Mouse (Mus musculus) liver, postnatal 0 days (tissue): ENCODE measurements around the gene Gldc. TPM values are rescaled to one million over a fixed set of nuclear protein-coding genes. Genes with fewer than 3 reads are reported as not detected.

Experiments
- ATAC-seq: fragments of 200-750 bp; cut with Nextera tagmentation; 2 replicates; pipeline ENCODE4 v1.8.0; 2017; ENCODE audit warnings: mild to moderate bottlenecking, moderate library complexity
- DNase-seq: peaks from one replicate; pipeline ENCODE4 v3.0.0-alpha.2; 2016
- H3K27ac ChIP-seq: fragments of 300-500 bp; sonication (generic); 2 replicates; pipeline ENCODE4 v1.5.1; 2014; ENCODE audit warnings: antibody characterized with exemption, moderate library complexity, mild to moderate bottlenecking, low read depth
- H3K27me3 ChIP-seq: fragments of 300-500 bp; sonication (generic); 2 replicates; pipeline ENCODE4 v1.6.1; 2014; ENCODE audit warnings: low read length, control low read depth, mixed read lengths; ENCODE audit not compliant: insufficient read depth
- H3K36me3 ChIP-seq: fragments of 300-500 bp; sonication (generic); replicated peaks from 2 replicates; pipeline ENCODE4 v1.6.1; 2014; ENCODE audit warnings: mild to moderate bottlenecking, control low read depth, low read length, moderate library complexity, mixed read lengths; ENCODE audit not compliant: insufficient read depth
- H3K4me1 ChIP-seq: fragments of 300-500 bp; sonication (generic); 2 replicates; pipeline ENCODE4 v1.6.1; 2014; ENCODE audit warnings: antibody characterized with exemption, mild to moderate bottlenecking, control low read depth; ENCODE audit not compliant: insufficient read depth
- H3K4me2 ChIP-seq: fragments of 300-500 bp; sonication (generic); 2 replicates; pipeline ENCODE4 v1.6.1; 2014; ENCODE audit warnings: low read depth, mild to moderate bottlenecking, low read length, moderate library complexity, mixed read lengths
- H3K4me3 ChIP-seq: fragments of 300-500 bp; sonication (generic); 2 replicates; pipeline ENCODE4 v1.5.1; 2014; ENCODE audit warnings: low read depth, low read length
- H3K9ac ChIP-seq: fragments of 300-500 bp; sonication (generic); replicated peaks from 2 replicates; pipeline ENCODE4 v1.6.1; 2014; ENCODE audit warnings: mild to moderate bottlenecking, moderate library complexity
- H3K9me3 ChIP-seq: fragments of 300-500 bp; sonication (generic); 2 replicates; pipeline ENCODE4 v1.6.1; 2016; ENCODE audit warnings: mild to moderate bottlenecking, control low read depth, low read length, mixed read lengths
- CTCF ChIP-seq: sonication (generic); IDR thresholded peaks from 2 replicates; pipeline ENCODE4 v1.5.1; 2016; ENCODE audit warnings: antibody characterized with exemption, low read depth
- EP300 ChIP-seq: IDR thresholded peaks from 2 replicates; pipeline ENCODE4 v1.6.1; 2016; ENCODE audit warnings: antibody characterized with exemption, low read depth, mild to moderate bottlenecking
- WGBS: fragments of 180-500 bp; shearing (Covaris S2); extraction: QIAGEN DNeasy Blood & Tissue Kit; methylation state at CpG from one replicate; pipeline ENCODE4 v1.1.7; 2014; ENCODE audit not compliant: insufficient replicate concordance; 5-methylcytosine and 5-hydroxymethylcytosine counted together
- polyA plus RNA-seq: library from polyadenylated mRNA; unstranded; fragments of >200 nt; fragmentation: Nextera tagmentation; extraction: Ambion mirVana; gene quantifications from 2 replicates; pipeline ENCODE4 v1.2.1, GENCODE M21; 2015

Gldc gene
- polyA plus RNA-seq, 1 experiment from 2014 or later = 33.2 TPM

DNA sequence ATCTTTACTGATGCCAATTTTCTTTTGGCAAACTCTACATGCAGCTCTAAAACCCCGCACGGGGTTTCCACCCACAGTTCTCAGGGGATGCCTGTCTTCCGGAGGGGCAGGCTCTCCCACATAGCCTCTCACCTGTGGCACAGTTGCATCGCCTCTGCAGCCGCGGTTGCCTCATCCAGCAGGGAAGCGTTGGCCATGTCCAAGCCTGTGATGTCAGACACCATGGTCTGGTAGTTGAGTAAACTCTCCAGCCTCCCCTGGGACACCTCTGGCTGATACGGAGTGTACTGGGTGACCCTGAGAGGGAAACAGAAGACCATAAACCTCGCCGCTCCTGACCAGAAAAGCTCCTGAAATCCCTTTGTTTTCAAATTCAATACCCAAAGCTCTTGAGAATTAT is 23.9 kb downstream of the Gldc start:
- Histone ChIP-seq H3K27ac (peak overlapping the region; percentile 66), H3K9ac (no peak overlapping the region), H3K4me3 (no peak overlapping the region), H3K27me3 (no peaks in the 10 kb centered on the region), H3K4me1 (0 out of 2 replicates have a peak, but pooled peaks cover 5% of the 10 kb centered on the region), H3K9me3 (no peaks in the 10 kb centered on the region), H3K4me2 (no peak overlapping the region), H3K36me3 (peaks cover 2% of the 10 kb centered on the region; the same call in 1 of the 2 replicates)
- ATAC-seq (peak; percentile 91), DNase-seq (peak; percentile 58)
- TF ChIP-seq EP300 (no peak), CTCF (no peak)
- WGBS = 67% methylated on average over 10 of the region's 10 CpGs

DNA sequence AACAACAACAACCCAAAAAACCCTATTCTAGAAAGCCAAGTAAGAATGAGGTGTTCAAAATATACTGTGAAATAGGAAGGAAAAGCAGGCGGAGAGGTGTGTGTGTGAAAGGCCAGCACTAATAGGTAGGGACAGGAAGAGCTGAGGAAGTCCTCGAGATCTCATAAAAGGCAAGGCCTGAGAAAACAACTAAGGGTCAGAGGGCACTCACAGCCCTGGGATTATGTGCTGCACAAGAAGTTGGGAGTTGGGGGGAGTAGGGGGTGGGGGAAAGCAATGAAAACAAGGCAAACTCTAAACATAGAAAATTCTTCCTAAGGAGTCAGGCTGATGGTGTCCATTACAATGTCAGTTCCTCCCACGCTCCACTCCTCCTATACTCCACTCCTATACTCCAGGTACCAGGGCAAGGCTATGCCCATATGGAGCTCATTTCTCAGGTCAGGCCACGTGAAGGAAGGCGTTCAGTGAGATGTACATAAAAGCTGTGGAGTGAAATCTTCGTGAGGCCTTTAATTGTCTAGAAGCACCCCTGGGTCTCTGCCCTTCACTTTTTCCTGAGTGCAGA is 25.9 kb downstream of the Gldc start:
- H3K4me1 ChIP-seq = 0 out of 2 replicates have a peak, but pooled peaks cover 5% of the 10 kb centered on the region
- 66% methylated on average over 6 of the region's 6 CpGs for WGBS
- TF ChIP-seq CTCF = no peak
- no peak for TF ChIP-seq EP300
- DNase-seq = no peak
- no peaks in the 10 kb centered on the region for H3K9me3 ChIP-seq
- H3K4me3 ChIP-seq = no peak overlapping the region
- H3K4me2 ChIP-seq = no peak overlapping the region
- no peak overlapping the region for H3K9ac ChIP-seq
- no peaks in the 10 kb centered on the region for H3K27me3 ChIP-seq
- no peak for ATAC-seq
- peaks cover 2% of the 10 kb centered on the region; the same call in 1 of the 2 replicates for H3K36me3 ChIP-seq
- no peak overlapping the region for H3K27ac ChIP-seq

DNA sequence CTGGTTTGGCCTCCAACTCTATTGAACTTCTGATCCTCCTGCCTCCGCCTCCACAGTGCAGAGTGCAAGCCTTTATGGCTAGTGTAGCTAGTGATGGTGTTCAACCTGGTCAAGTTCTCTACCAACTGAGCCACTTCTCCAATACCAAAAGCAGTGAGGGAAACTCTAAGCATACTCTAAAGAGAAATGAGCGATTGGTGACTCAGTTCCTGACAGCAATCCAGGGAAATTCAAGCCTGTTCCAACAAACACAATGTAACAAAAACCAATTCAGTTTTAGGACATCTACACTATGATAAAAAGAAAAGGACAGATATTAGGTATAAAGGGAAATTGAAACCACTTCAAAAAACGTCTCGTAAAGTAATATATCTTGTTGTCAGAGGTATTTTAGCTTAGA is 27.9 kb downstream of the Gldc start:
- 0 out of 2 replicates have a peak, but pooled peaks cover 2% of the 10 kb centered on the region for H3K36me3 ChIP-seq
- H3K4me2 ChIP-seq = no peak overlapping the region
- no peak overlapping the region for H3K4me3 ChIP-seq
- no peaks in the 10 kb centered on the region for H3K9me3 ChIP-seq
- TF ChIP-seq CTCF (no peak), EP300 (no peak)
- no peaks in the 10 kb centered on the region for H3K27me3 ChIP-seq
- DNase-seq (no peak), ATAC-seq (no peak)
- WGBS = 74% methylated on average over 4 of the region's 4 CpGs
- no peak overlapping the region for H3K9ac ChIP-seq
- H3K4me1 ChIP-seq = 0 out of 2 replicates have a peak, but pooled peaks cover 5% of the 10 kb centered on the region
- peak overlapping the region; percentile 84 for H3K27ac ChIP-seq

DNA sequence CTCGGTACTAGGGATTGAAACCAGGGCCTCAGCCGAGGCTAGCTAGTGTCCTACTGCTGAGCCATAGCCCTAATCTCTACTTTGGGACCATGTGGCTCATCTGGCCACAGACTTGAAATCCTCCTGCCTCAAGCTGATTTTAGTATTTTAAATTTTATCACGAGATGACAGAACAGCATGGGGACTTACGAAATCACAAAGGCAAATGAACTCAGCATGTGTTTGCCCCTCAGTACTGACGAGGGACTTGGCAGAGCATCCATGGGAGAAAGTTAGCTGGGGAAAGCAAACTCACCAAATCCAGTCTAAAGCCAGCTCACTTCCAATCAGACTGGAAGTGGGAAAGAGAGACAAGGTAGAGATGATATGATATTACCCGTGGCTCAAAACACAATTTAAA is 28.5 kb downstream of the Gldc start:
- no peak for DNase-seq
- Histone ChIP-seq H3K9me3 (no peaks in the 10 kb centered on the region), H3K4me3 (no peak overlapping the region), H3K27me3 (no peaks in the 10 kb centered on the region), H3K36me3 (0 out of 2 replicates have a peak, but pooled peaks cover 2% of the 10 kb centered on the region), H3K9ac (no peak overlapping the region), H3K4me2 (no peak overlapping the region), H3K27ac (peak overlapping the region; percentile 84), H3K4me1 (0 out of 2 replicates have a peak, but pooled peaks cover 5% of the 10 kb centered on the region)
- TF ChIP-seq EP300 = no peak
- TF ChIP-seq CTCF = no peak
- no peak for ATAC-seq
- WGBS = 51% methylated on average over 6 of the region's 6 CpGs

DNA sequence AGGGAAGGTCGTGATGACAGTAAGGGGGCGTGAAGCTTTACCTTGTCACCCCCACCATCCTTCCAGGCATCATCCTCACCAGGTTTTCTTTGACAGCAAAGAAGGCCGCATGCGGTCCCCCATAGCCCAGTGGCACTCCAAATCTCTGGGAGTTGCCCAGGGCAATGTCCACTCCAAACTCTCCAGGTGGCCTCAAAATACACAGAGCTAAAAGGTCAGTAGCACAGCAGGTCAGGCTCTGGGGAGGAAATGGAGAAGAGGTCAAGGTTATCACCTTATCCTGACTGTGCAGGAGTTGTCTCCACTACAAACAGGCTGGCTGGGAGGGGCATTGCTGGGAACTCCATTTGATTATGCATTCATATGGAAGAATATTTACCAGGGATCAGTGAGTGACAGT is 30.1 kb downstream of the Gldc start:
- Histone ChIP-seq H3K27ac (peak overlapping the region; percentile 84), H3K4me2 (no peak overlapping the region), H3K36me3 (0 out of 2 replicates have a peak, but pooled peaks cover 2% of the 10 kb centered on the region), H3K9me3 (no peaks in the 10 kb centered on the region), H3K4me1 (0 out of 2 replicates have a peak, but pooled peaks cover 4% of the 10 kb centered on the region), H3K9ac (no peak overlapping the region), H3K27me3 (no peaks in the 10 kb centered on the region), H3K4me3 (no peak overlapping the region)
- DNase-seq (peak; percentile 45), ATAC-seq (peak; percentile 91)
- TF ChIP-seq EP300 = peak; percentile 67
- no peak for TF ChIP-seq CTCF
- 71% methylated on average over 4 of the region's 4 CpGs for WGBS

DNA sequence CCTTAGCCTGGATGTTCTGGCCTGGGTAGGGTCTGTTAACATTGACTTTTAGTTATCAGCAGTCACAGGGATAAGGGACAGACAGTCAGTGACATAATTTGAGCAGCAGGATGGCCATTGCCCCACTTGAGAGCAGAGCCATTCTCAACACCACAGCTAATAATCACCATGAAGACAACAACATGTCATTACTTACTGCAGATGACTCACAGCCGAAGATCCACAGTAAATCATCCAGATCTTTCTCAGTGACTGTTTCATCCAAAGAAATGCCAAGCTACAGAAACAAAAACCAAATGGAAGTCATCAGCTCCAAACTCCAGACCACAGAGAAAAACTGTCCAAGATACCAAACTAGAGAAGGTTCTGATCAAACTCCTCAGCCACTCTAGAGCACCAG is 38.9 kb downstream of the Gldc start:
- Histone ChIP-seq H3K9ac (no peak overlapping the region), H3K4me1 (no peaks in the 10 kb centered on the region), H3K27me3 (no peaks in the 10 kb centered on the region), H3K9me3 (no peaks in the 10 kb centered on the region), H3K4me3 (no peak overlapping the region), H3K27ac (no peak overlapping the region), H3K36me3 (peaks cover 7% of the 10 kb centered on the region), H3K4me2 (no peak overlapping the region)
- WGBS = 78% methylated on average over 1 of the region's 1 CpGs
- TF ChIP-seq EP300 (no peak), CTCF (no peak)
- no peak for DNase-seq
- ATAC-seq = no peak
